Mouse (Mus musculus) gastrocnemius, postnatal 14 days (tissue): ENCODE measurements around the gene Mrps36. TPM values are rescaled to one million over a fixed set of nuclear protein-coding genes. Genes with fewer than 3 reads are reported as not detected.
"Not testable (repeated sequence)": the region's sequence is repeated elsewhere in the genome, so short reads cannot be mapped to it uniquely, and the experiment has no call there.

Source experiments
- DNase-seq: peaks from one replicate; pipeline ENCODE4 v3.0.0; 2021; ENCODE audit warnings: mixed read lengths
- intact Hi-C: fragments of 180-260 bp; cut with DNase I; formaldehyde crosslinking; loops from one replicate; pipeline ENCODE4 v1.15.1; 2025; ENCODE audit warnings: low total_unique reads
- total RNA-seq, 2 experiments: library from RNA; stranded (reverse); gene quantifications; 2 replicates each; pipeline ENCODE4 v1.2.3; 2021

Mrps36 gene
- total RNA-seq, 2 experiments from 2014 or later = 124 to 151 TPM

DNA sequence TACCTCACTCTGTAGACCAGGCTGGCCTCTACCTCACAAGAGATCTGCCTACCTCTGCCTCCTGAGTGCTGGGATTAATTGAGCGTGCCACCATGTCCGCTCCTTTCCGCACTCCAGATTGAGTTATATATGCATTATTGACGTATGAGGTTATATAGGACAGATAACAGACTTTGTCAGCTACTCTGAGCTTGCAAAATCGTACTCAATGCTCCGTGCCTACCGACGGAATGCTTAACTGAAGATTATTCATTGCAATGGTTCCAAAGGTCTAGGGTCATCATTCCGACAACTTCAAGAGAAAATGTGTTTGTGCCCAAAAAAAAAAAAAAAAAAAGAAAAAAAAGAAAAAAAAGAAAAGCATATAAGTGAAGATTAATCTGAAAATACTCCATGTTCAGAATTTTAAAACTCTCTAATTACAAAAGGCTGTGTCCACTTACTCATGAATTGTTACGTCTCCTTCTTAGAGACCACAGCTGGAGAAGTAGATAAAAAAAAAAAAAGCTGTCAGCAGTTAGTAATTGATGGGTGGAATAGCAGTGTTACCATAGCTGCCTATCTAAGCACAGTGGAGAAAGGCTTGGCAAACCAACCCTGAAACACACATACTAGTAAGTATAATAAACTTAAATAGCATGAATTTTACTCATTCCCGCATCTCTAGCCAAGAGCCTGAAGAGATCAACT is 968 bp downstream of the Mrps36 start:
- intact Hi-C loops = no loop called here
- no peak for DNase-seq

DNA sequence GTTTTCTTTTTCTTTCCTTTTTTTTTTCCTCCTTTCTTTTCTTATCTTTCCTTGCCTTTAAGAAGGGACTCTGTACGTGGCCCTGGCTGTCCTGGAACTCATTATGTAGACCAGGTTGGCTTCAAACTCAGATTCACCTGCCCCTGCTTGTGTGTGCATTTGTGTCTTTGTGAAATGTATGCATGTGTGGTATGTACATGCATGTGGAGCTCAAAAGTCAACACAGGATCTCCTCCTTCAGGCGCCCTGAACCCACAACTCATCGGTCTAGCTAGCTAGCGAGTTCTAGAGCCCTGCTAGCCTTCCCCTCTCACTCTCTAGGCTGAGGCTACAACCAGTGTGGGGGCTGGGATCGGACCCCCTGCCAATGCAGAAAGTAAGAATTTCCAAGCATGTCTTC is 1.6 kb downstream of the Mrps36 start:
- intact Hi-C loops = no loop called here
- DNase-seq = no peak

DNA sequence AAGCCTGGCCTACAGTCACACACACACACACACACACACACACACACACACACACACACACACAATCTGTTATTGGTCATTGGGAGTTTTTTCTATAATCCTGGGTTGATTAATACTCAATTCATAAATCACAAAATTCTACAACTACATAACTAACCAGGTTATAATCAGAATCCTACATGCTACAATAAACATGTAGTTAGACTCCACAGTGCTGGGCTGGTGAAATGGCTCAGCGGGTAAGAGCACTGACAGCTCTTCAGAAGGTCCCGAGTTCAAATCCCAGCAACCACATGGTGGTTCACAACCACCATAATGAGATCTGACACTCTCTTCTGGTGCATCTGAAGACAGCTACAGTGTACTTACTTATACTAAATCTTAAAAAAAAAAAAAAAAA is 11.7 kb downstream of the Mrps36 start:
- intact Hi-C loops = no loop called here
- no peak for DNase-seq

DNA sequence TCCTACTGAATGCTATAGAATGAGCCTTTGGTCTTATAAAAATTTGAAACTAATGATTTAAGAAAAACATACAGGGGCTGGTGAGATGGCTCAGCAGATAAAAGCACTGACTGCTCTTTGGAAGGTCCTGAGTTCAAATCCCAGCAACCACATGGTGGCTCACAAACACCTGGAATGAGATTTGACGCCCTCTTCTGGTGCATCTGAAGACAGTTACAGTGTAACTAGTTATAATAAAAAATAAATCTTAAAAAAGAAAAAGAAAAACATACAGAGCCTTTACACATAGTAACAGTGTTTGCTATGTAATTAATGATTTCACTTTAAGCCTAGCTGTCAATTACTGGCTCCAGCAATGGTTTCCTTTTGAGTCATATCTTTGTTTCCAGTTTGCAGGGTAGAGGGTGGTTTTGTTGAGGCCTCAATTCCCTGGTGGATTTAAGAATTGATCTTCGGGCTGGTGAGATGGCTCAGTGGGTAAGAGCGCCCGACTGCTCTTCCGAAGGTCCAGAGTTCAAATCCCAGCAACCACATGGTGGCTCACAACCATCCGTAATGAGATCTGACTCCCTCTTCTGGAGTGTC is 12.9 kb downstream of the Mrps36 start:
- DNase-seq, intact Hi-C loops: not testable (repeated sequence)

DNA sequence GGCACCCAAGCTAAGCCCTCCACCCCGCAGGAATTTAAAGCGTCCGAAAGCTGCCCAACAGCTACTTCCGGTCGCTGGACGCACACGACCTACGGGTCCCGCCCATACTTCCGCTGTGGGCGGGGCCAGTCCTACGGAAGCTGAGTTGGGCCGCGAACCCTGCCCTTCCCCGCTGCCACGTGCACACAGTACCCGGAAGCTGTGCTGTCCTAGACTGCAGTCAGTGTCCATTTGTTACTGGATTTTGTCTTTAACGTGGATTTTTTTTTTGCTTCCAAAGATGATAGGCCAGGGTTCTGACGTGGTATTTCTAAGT is 13.6 kb downstream of the Mrps36 start, which contains the start of gene Cdk7:
Gene Cdk7 (minus strand): TSS at position 79 of the 316 bp plus-strand sequence.
- peak; percentile 94 for DNase-seq
- intact Hi-C loops = no loop called here

DNA sequence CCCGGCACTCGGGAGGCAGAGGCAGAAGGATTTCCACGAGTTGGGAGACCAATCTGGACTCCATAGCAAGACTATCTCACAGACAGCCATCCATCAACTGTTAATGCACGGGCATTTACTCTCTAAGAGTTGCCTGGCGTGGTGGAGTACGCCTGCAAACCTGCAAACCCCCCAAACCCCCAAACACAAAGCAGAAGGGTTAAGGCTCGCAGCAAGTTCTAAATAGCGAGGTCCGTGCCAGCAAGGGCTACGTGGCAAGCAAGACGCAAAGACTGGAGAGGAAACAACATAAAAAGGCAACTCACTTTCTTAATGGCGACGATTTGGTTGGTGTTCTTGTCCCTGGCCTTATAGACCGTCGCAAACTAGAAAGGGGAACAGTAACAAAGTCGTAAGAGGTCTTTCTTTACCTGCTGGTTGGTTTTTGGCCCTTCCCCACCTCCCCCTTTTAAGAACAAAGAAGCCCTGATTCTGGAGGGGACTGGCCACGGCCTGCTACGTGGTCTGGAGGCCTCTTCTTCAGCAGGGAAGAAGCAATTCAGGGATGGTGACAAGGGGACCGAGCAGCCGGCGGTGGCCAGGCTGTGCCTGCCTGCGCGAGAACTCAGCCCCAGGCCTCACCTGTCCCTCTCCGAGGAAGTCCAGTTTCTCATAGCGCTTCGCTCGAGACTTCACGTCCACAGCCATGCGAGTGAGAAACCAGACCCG is 14.2 kb downstream of the Mrps36 start:
- no peak for DNase-seq
- intact Hi-C loops = no loop called here

DNA sequence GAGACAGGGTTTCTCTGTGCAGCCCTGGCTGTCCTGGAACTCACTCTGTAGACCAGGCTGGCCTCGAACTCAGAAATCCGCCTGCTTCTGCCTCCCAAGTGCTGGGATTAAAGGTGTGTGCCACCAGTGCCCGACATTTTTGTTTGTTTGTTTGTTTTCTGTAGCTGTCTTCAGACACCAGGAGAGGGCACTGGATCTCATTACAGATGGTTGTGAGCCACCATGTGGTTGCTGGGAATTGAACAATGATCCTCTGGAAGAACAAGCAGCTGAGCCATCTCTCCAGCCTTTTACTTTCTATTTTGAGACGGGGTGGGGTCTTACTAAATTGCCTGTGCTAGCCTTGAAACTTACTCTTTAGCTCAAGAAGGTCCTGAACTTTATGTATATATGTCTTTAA is 15.9 kb downstream of the Mrps36 start:
- DNase-seq, intact Hi-C loops: not testable (repeated sequence)

DNA sequence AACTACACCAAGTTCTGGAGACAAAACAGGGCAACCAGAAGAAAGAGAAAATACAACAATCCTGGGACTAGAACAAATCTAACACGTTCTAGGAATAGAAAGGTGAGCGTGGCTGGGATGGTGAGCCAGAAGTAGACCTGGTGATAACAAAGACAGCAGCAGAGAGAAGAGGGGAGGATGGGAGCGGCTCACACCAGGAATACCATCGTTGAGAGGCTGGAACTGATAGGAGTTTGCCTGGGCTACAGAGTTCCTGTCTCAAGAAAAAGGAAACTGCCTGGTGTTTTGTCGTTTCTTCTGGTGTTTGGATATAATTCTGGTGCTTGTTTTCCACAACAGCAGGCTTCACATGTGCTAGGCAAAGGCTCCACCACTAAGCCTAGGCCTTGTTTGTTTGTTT is 16.4 kb downstream of the Mrps36 start:
- no peak for DNase-seq
- intact Hi-C loops = no loop called here

DNA sequence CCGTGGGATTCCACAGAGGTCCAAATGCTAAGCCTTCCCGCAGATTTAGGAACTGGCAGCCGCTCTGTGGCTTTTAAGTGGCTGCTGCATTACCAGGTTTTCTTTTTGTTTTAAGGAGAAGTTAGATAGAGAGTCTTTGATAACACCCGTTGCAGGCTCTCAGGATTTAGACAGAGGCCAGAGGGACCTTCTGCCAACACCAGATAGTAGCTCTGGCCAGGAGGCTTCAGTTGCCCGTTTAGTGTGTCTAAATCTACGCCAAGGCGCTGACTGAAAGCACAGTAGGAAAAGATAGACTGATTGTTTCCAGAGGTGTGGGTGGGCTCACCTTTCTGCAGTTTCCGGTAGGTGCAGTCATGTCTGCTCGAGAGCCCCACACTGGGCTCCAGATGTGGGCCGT is 19.3 kb downstream of the Mrps36 start:
- intact Hi-C loops = no loop called here
- DNase-seq = no peak

DNA sequence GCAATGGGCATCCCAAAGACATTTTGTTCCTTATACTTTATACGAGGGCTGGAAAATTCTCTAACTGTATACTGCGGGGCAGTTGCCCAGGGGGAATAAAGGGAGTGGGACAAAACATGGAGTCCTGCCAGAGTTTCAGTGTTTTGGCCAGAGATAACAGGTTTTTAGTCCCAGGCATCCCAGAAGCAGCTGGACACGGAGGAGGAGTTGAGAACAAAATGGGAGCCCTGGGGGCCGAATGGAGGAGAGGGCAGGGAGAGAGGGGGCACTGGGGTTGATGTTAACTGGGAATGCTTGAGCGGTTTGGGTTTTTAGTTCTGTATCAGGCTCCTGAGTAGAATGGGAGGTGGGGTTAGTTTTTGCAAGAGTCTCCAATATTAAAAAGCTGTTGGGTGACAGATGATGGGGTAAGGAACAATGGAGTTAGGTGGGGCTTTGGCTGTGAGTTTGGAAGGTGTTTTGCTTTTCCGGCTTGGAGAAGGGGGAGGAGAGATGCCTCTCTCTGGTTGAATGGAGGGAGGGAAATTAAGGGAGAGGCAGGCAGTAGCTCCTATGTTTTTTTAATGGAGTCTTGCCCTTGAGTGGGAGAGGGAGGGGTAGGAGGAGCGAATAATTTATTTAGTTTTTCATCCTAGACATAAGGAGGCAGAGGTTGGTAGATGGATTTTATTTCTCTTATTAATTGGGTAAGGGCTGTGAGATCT is 20.3 kb downstream of the Mrps36 start:
- intact Hi-C loops = no loop called here
- no peak for DNase-seq

DNA sequence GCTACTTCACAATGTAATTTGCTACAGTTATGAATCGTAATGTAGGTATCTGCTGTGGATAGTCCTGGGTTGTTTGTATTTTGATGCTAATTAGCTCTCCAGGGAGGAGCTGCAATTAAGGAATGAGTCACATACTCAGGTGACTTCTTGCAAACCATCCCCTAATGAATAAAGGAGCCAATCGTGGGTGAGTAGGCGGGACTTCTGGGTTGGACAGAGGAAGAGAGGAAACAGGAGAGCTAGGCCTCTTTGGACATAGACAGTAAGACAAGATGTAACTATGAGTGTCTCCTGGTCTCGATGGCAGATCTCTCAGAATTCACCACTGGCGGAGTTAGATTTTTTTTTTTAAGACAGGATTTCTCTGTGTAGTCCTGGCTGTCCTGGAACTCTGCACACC is 22.8 kb downstream of the Mrps36 start:
- no peak for DNase-seq
- intact Hi-C loops = no loop called here

DNA sequence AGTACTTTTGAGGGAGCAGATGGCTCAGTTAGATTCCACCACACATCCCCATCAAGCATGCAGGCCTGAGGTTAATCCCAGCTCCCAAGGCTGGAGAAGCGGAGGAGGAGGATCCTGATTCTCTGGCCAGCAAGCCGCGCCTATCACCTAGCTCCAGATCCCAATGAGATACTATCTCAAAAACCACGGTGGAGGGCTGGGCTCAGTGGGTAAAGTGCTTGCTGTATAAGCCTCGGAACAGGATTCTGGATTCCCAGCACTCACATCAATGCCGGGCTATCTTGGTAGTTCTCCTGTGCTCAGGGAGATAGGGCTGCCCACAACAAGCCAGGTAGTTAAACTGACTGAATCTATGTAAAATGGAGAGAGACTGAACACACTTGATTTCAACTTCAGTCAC is 29.0 kb downstream of the Mrps36 start:
- DNase-seq = no peak
- intact Hi-C loops = no loop called here

DNA sequence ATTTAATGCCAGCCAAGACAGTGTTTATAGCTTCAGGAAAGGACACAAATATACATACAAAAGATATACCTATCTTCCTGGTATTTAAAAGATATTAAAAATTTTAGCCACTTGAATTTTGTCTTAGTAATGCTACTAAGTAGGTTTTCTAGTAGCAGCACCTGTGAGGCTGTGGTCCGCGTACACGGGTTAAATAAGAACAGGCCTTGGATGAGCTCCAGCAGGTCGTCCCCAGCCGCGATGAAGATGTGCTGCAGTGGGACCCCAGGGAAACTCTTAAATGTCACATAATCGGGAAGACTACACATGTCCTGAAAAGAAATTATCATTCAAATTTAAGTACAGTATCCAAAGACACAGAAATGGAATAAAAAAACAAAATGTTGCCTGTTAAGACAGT is 38.3 kb downstream of the Mrps36 start:
- intact Hi-C loops = no loop called here
- no peak for DNase-seq

DNA sequence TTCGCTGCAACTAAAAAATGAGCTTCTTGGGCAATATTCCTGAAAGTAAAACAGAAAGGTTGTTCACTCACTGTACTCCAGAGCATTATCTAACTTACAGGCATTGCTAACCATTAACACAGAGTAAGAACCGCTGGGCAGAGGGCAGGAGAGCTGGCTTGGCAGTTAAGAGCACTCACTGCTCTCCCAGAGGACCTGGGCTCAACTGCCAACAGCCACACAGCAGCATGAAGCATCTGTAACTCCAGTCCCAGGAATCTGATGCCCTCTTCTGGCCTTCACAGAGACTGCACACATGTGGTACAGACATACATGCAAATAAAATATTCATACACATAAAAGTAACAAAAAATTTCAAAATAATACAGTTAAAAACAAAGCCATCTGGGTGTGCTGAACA is 41.0 kb downstream of the Mrps36 start:
- no peak for DNase-seq
- intact Hi-C loops = no loop called here

DNA sequence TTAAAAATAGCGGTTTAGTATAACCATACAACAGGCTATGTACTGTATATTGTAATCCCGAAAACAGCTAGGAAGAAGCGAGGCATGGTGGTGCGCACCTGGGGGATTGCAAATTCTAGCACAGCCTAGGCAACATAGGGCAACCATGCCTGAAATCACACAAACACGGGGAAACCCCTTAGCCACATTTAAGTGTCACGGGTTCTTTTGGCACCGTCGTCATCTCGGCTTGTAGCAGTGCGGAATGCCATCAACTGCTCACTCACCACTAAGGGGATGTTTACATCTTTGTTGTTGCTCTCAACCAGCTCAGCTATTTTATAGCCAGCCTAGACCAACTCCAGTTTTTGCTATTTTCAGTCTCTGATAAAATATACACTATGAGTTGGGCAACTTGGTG is 45.6 kb downstream of the Mrps36 start:
- intact Hi-C loops = no loop called here

DNA sequence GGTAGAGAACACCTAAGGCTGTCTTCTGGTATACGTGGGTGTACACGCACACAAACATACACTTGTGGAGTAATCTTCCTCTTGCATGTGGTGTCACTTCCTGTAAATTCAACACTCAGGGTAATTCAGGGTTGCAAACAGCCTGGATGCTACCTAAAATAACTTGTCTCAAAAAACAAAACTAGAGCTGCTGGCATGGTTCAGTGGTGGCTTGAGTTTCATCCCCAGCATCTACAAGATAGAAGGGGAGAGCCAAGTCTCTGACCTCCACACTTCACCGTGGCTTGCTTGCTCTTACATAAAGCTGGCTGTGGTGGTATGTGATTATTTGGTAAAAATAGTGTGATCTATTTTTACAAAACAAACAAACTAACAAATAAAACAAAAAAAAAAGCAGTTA is 46.9 kb downstream of the Mrps36 start:
- DNase-seq = peak; percentile 9
- intact Hi-C loops = no loop called here

More for the DNA sequence above, 45.6 kb downstream of the Mrps36 start:
- DNase-seq = no peak

DNA sequence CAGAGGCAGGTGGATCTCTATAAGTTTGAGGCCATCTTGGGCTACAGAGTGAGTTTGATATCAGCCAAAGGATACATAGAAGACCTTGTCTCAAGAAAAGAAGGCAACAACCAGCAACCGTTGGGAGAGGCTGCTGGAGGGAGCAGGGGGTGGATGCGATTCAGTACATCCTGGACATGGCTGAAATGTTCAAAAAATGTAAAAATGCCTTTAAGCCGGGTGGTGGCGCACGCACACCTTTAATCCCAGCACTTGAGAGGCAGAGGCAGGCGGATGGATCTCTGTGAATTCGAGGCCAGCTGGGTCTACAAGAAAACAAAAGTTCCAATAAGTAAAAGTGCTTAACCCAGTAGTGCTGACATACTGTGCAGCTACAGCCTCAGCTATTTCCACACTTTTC is 56.9 kb downstream of the Mrps36 start:
- intact Hi-C loops = no loop called here
- no peak for DNase-seq
